Mouse (Mus musculus): ENCODE measurements around the gene Pdik1l.

Gene Pdik1l

GRCm38 (mm10) chr4:134287575-134288025, at the start of gene Pdik1l:
Gene Pdik1l, minus strand, starts transcription at chr4:134287895.
- in situ Hi-C loops (cut with MboI; ENCODE audit: low pct_unique_long_range_greater_than_20kb in 1 of 2, low sequenced_read_pairs in 2 of 2, unreplicated experiment in 1 of 2): loop anchor here in 1 of 2 experiments (5.0 kb wide), 1 partner anchor 100 kb away; the partner anchor contains the start of gene Cep85

- in situ Hi-C loops (cut with MboI; ENCODE audit: low pct_unique_long_range_greater_than_20kb in 1 of 2, low sequenced_read_pairs in 2 of 2, unreplicated experiment in 1 of 2): no loop called here
Measured at GRCm38 (mm10) chr4:134330281-134330680, 42.6 kb upstream of the Pdik1l start.

- in situ Hi-C loops (cut with MboI; ENCODE audit: low pct_unique_long_range_greater_than_20kb in 1 of 2, low sequenced_read_pairs in 2 of 2, unreplicated experiment in 1 of 2): no loop called here
Measured at GRCm38 (mm10) chr4:134328832-134329231, 41.1 kb upstream of the Pdik1l start.

DNA sequence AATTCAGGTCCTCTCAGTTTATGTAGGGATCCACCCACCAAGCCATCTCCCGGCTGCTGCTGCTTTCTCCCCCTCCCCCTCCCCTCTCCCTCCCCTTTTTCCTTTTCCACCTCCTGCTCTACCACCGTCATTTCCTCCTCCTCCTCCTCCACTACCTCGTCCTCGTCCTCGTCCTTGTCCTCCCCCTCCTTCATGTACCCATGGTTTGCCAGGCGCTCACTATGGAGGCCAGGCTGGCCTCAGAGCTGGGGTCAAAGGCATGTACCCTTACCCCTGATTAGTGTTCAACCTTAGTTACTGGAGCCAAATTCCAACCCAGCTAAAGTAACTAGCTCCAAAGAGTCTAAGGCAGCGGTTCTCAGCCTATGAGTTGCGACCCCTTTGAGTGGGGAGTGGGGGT, 40.5 kb upstream of the Pdik1l start:
- in situ Hi-C loops (cut with MboI; ENCODE audit: low pct_unique_long_range_greater_than_20kb in 1 of 2, low sequenced_read_pairs in 2 of 2, unreplicated experiment in 1 of 2): no loop called here

- in situ Hi-C loops (cut with MboI; ENCODE audit: low pct_unique_long_range_greater_than_20kb in 1 of 2, low sequenced_read_pairs in 2 of 2, unreplicated experiment in 1 of 2): no loop called here
Measured at GRCm38 (mm10) chr4:134326859-134327530, 39.3 kb upstream of the Pdik1l start.

DNA sequence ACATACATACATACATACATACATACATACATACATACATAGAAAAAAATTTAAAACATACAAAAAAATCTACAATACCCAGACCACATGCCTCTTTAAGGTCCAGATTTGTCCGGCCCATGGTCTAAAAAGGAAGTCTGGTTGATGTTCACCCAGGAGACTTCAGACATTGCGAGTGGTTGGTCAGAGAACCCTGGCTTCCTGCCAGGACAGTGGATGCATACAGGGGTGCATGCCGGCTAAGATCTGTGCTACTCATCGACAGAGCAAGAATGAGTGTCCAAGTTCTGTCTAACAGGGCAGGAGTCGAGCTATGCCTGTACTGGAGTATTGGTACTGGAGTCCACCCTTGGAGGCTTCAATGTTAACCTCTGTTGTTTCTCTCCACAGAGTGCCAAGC, 37.0 kb upstream of the Pdik1l start:
- in situ Hi-C loops (cut with MboI; ENCODE audit: low pct_unique_long_range_greater_than_20kb in 1 of 2, low sequenced_read_pairs in 2 of 2, unreplicated experiment in 1 of 2): loop anchor here in 1 of 2 experiments (5.0 kb wide), 1 partner anchor 33 kb away; no protein-coding TSS in a partner anchor

GRCm38 (mm10) chr4:134321524-134321923, 33.8 kb upstream of the Pdik1l start:
- in situ Hi-C loops (cut with MboI; ENCODE audit: low pct_unique_long_range_greater_than_20kb in 1 of 2, low sequenced_read_pairs in 2 of 2, unreplicated experiment in 1 of 2): loop anchor here in 1 of 2 experiments (5.0 kb wide), 1 partner anchor 36 kb away; no protein-coding TSS in a partner anchor

GRCm38 (mm10) chr4:134319674-134320073, 32.0 kb upstream of the Pdik1l start:
- in situ Hi-C loops (cut with MboI; ENCODE audit: low pct_unique_long_range_greater_than_20kb in 1 of 2, low sequenced_read_pairs in 2 of 2, unreplicated experiment in 1 of 2): loop anchor here (5.0 to 10.0 kb wide), 2 partner anchors 38 to 75 kb away; partner anchors contain the start of gene Pafah2 (in 1 of the 2)

GRCm38 (mm10) chr4:134319074-134319473, 31.4 kb upstream of the Pdik1l start:
- in situ Hi-C loops (cut with MboI; ENCODE audit: low pct_unique_long_range_greater_than_20kb in 1 of 2, low sequenced_read_pairs in 2 of 2, unreplicated experiment in 1 of 2): loop anchor here in 1 of 2 experiments (10.0 kb wide), 1 partner anchor 76 kb away; the partner anchor contains the start of gene Pafah2

DNA sequence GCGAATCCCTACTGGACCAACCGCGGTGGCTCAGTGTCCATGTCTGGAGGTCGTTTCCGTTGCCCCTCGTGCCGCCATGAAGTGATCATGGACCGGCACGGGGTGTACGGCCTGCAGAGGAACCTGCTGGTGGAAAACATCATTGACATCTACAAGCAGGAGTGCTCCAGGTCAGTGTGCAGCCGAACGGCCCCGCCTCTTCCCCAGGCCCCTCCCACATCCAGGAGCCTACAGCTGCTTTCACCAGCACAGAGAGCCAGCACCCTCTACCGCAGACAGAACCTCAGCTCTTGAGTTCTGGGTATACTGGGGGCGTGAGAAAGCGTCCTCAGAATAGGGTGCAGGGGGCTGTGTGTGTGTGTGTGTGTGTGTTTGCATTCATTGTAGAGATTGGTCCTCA, 28.7 kb upstream of the Pdik1l start:
- in situ Hi-C loops (cut with MboI; ENCODE audit: low pct_unique_long_range_greater_than_20kb in 1 of 2, low sequenced_read_pairs in 2 of 2, unreplicated experiment in 1 of 2): loop anchor here in 1 of 2 experiments (10.0 kb wide), 1 partner anchor 78 kb away; the partner anchor contains the start of gene Pafah2

GRCm38 (mm10) chr4:134315470-134315869, 27.8 kb upstream of the Pdik1l start:
- in situ Hi-C loops (cut with MboI; ENCODE audit: low pct_unique_long_range_greater_than_20kb in 1 of 2, low sequenced_read_pairs in 2 of 2, unreplicated experiment in 1 of 2): loop anchor here in 1 of 2 experiments (10.0 kb wide), 1 partner anchor 79 kb away; the partner anchor contains the start of gene Pafah2

- in situ Hi-C loops (cut with MboI; ENCODE audit: low pct_unique_long_range_greater_than_20kb in 1 of 2, low sequenced_read_pairs in 2 of 2, unreplicated experiment in 1 of 2): loop anchor here in 1 of 2 experiments (10.0 kb wide), 1 partner anchor 80 kb away; the partner anchor contains the start of gene Pafah2
Measured at GRCm38 (mm10) chr4:134314876-134315275, 27.2 kb upstream of the Pdik1l start, which contains the start of gene Trim63. Gene Trim63, plus strand, starts transcription at chr4:134315120.

- in situ Hi-C loops (cut with MboI; ENCODE audit: low pct_unique_long_range_greater_than_20kb in 1 of 2, low sequenced_read_pairs in 2 of 2, unreplicated experiment in 1 of 2): loop anchor here in 1 of 2 experiments (10.0 kb wide), 1 partner anchor 81 kb away; the partner anchor contains the start of gene Pafah2
Measured at GRCm38 (mm10) chr4:134314081-134314655, 26.5 kb upstream of the Pdik1l start.

GRCm38 (mm10) chr4:134312901-134313300, 25.2 kb upstream of the Pdik1l start:
- in situ Hi-C loops (cut with MboI; ENCODE audit: low pct_unique_long_range_greater_than_20kb in 1 of 2, low sequenced_read_pairs in 2 of 2, unreplicated experiment in 1 of 2): loop anchor here in 1 of 2 experiments (10.0 kb wide), 1 partner anchor 82 kb away; the partner anchor contains the start of gene Pafah2

DNA sequence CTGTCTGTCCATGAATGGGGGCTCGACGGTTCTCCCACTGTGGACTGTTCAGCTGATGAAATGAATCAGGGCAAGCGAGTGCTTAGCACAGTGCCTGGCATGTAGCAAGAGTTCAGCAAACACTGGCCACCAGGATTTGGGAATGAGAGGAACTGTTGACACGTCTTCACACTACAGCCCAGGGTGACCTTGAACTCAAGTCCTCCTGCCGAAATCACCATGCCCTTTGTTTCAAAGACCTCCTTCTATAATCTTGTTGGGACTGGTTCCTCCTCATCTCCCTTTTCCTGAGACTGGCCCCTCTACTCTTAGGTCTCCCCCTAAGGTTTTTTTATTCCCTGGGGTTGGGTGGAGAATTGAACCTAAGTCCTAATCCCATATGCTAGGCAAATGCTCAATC, 24.6 kb upstream of the Pdik1l start:
- in situ Hi-C loops (cut with MboI; ENCODE audit: low pct_unique_long_range_greater_than_20kb in 1 of 2, low sequenced_read_pairs in 2 of 2, unreplicated experiment in 1 of 2): loop anchor here in 1 of 2 experiments (10.0 kb wide), 1 partner anchor 82 kb away; the partner anchor contains the start of gene Pafah2

GRCm38 (mm10) chr4:134311784-134312183, 24.1 kb upstream of the Pdik1l start:
- in situ Hi-C loops (cut with MboI; ENCODE audit: low pct_unique_long_range_greater_than_20kb in 1 of 2, low sequenced_read_pairs in 2 of 2, unreplicated experiment in 1 of 2): loop anchor here in 1 of 2 experiments (10.0 kb wide), 1 partner anchor 83 kb away; the partner anchor contains the start of gene Pafah2

GRCm38 (mm10) chr4:134310656-134311055, 23.0 kb upstream of the Pdik1l start:
- in situ Hi-C loops (cut with MboI; ENCODE audit: low pct_unique_long_range_greater_than_20kb in 1 of 2, low sequenced_read_pairs in 2 of 2, unreplicated experiment in 1 of 2): loop anchor here in 1 of 2 experiments (10.0 kb wide), 1 partner anchor 84 kb away; the partner anchor contains the start of gene Pafah2

DNA sequence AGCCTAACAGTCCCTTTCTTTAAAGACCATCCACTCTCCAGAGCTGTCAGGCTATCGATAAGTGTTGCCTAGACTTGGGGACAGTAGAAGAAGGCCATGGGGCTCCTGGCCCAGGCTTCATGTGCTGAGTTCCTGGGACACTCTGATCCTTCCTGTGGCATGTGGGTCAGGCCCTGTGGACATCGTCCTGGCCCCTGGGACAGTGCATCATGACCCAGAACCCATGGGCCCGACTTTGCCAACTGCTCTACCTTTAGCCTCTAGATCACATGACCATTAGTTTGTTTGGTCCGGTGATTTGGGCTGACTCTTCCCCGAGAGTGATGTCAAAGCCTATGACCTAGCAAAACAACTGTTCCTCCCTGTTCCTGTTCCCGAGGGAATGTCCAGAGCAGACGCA, 22.4 kb upstream of the Pdik1l start:
- in situ Hi-C loops (cut with MboI; ENCODE audit: low pct_unique_long_range_greater_than_20kb in 1 of 2, low sequenced_read_pairs in 2 of 2, unreplicated experiment in 1 of 2): loop anchor here in 1 of 2 experiments (10.0 kb wide), 1 partner anchor 85 kb away; the partner anchor contains the start of gene Pafah2
